Mouse (Mus musculus) midbrain, embryonic 12.5 days (tissue): ENCODE measurements around the gene Nhs. TPM values are rescaled to one million over a fixed set of nuclear protein-coding genes. Genes with fewer than 3 reads are reported as not detected.
A peak's percentile ranks its signal among the peaks of the same experiment; 100 is the strongest.

Experiments
- ATAC-seq: fragments of 200-750 bp; cut with Nextera tagmentation; 2 replicates; pipeline ENCODE4 v1.8.0; 2017; ENCODE audit warnings: low read depth, moderate TSS enrichment, moderate library complexity; ENCODE audit not compliant: low FRiP score
- H3K27ac ChIP-seq: fragments of 300-500 bp; sonication (generic); replicated peaks from 2 replicates; pipeline ENCODE4 v1.5.1; 2016; ENCODE audit warnings: mild to moderate bottlenecking
- H3K27me3 ChIP-seq: fragments of 300-500 bp; sonication (generic); 2 replicates; pipeline ENCODE4 v1.6.1; 2016; ENCODE audit warnings: mild to moderate bottlenecking
- H3K36me3 ChIP-seq: fragments of 300-500 bp; sonication (generic); 2 replicates; pipeline ENCODE4 v1.6.1; 2016
- H3K4me1 ChIP-seq: fragments of 300-500 bp; sonication (generic); 2 replicates; pipeline ENCODE4 v1.6.1; 2016
- H3K4me2 ChIP-seq: fragments of 300-500 bp; sonication (generic); replicated peaks from 2 replicates; pipeline ENCODE4 v1.6.1; 2016; ENCODE audit warnings: mild to moderate bottlenecking, moderate library complexity
- H3K4me3 ChIP-seq: fragments of 300-500 bp; sonication (generic); 2 replicates; pipeline ENCODE4 v1.5.1; 2016; ENCODE audit warnings: mild to moderate bottlenecking
- H3K9ac ChIP-seq: fragments of 300-500 bp; sonication (generic); replicated peaks from 2 replicates; pipeline ENCODE4 v1.6.1; 2016; ENCODE audit warnings: mild to moderate bottlenecking, moderate library complexity
- H3K9me3 ChIP-seq: fragments of 300-500 bp; sonication (generic); 2 replicates; pipeline ENCODE4 v1.6.1; 2016; ENCODE audit warnings: mild to moderate bottlenecking
- WGBS: fragments of 180-500 bp; shearing (Covaris S2); methylation state at CpG from one replicate; pipeline ENCODE4 v1.1.7; 2016; 5-methylcytosine and 5-hydroxymethylcytosine counted together
- polyA plus RNA-seq: library from polyadenylated mRNA; unstranded; fragments of >200 nt; fragmentation: Nextera tagmentation; extraction: Ambion mirVana; gene quantifications from 2 replicates; pipeline ENCODE4 v1.2.1, GENCODE M21; 2016

The Nhs gene
- polyA plus RNA-seq, 1 experiment from 2014 or later, result 4.9 TPM

- no peaks in the 10 kb centered on the region for H3K4me1 ChIP-seq
- no peak overlapping the region for H3K4me3 ChIP-seq
- ATAC-seq, result no peak
- no peak overlapping the region for H3K9ac ChIP-seq
- no peaks in the 10 kb centered on the region for H3K36me3 ChIP-seq
- no peaks in the 10 kb centered on the region for H3K9me3 ChIP-seq
- H3K27me3 ChIP-seq, result peaks cover 50% of the 10 kb centered on the region
- H3K4me2 ChIP-seq, result no peak overlapping the region
- H3K27ac ChIP-seq, result no peak overlapping the region
- WGBS, result 78% methylated on average over 3 of the region's 3 CpGs
Observed at GRCm38 (mm10) chrX:161971961-161972502, 187.5 kb downstream of the Nhs start.

GRCm38 (mm10) chrX:161971131-161971530 is 188.4 kb downstream of the Nhs start:
- Histone ChIP-seq H3K4me2 (no peak overlapping the region), H3K4me3 (no peak overlapping the region), H3K36me3 (no peaks in the 10 kb centered on the region), H3K9me3 (no peaks in the 10 kb centered on the region), H3K27ac (no peak overlapping the region), H3K4me1 (no peaks in the 10 kb centered on the region), H3K27me3 (peaks cover 43% of the 10 kb centered on the region), H3K9ac (no peak overlapping the region)
- 90% methylated on average over 1 of the region's 1 CpGs for WGBS
- ATAC-seq, result no peak

- Histone ChIP-seq H3K36me3 (no peaks in the 10 kb centered on the region), H3K27me3 (peaks cover 29% of the 10 kb centered on the region; the same call in 1 of the 2 replicates), H3K4me3 (no peak overlapping the region), H3K9ac (no peak overlapping the region), H3K4me1 (no peaks in the 10 kb centered on the region), H3K9me3 (no peaks in the 10 kb centered on the region), H3K27ac (no peak overlapping the region), H3K4me2 (no peak overlapping the region)
- ATAC-seq, result no peak
- 40% methylated on average over 4 of the region's 4 CpGs for WGBS
Observed at GRCm38 (mm10) chrX:161967692-161968091, 191.8 kb downstream of the Nhs start.

- no peak overlapping the region for H3K9ac ChIP-seq
Observed at GRCm38 (mm10) chrX:161963372-161963771, 196.2 kb downstream of the Nhs start.

GRCm38 (mm10) chrX:161962855-161963254 is 196.7 kb downstream of the Nhs start:
- no peaks in the 10 kb centered on the region for H3K36me3 ChIP-seq
- no peaks in the 10 kb centered on the region for H3K9me3 ChIP-seq
- no peak overlapping the region for H3K4me2 ChIP-seq
- H3K4me3 ChIP-seq, result no peak overlapping the region
- no peak overlapping the region for H3K27ac ChIP-seq
- no peak overlapping the region for H3K9ac ChIP-seq
- 82% methylated on average over 1 of the region's 1 CpGs for WGBS
- ATAC-seq, result no peak
- H3K4me1 ChIP-seq, result 0 out of 2 replicates have a peak, but pooled peaks cover 3% of the 10 kb centered on the region
- peaks cover 29% of the 10 kb centered on the region for H3K27me3 ChIP-seq

More at GRCm38 (mm10) chrX:161963372-161963771, 196.2 kb downstream of the Nhs start:
- 0 out of 2 replicates have a peak, but pooled peaks cover 3% of the 10 kb centered on the region for H3K4me1 ChIP-seq
- no peak overlapping the region for H3K4me2 ChIP-seq
- H3K27ac ChIP-seq, result no peak overlapping the region
- no peak for ATAC-seq
- no peaks in the 10 kb centered on the region for H3K36me3 ChIP-seq
- H3K27me3 ChIP-seq, result peaks cover 29% of the 10 kb centered on the region
- H3K9me3 ChIP-seq, result no peaks in the 10 kb centered on the region
- no peak overlapping the region for H3K4me3 ChIP-seq

- Histone ChIP-seq H3K9me3 (no peaks in the 10 kb centered on the region), H3K4me1 (0 out of 2 replicates have a peak, but pooled peaks cover 3% of the 10 kb centered on the region), H3K9ac (no peak overlapping the region), H3K27me3 (peaks cover 23% of the 10 kb centered on the region), H3K4me2 (no peak overlapping the region), H3K36me3 (no peaks in the 10 kb centered on the region), H3K27ac (no peak overlapping the region), H3K4me3 (no peak overlapping the region)
- WGBS, result 67% methylated on average over 6 of the region's 6 CpGs
- no peak for ATAC-seq
Observed at GRCm38 (mm10) chrX:161961756-161962155, 197.8 kb downstream of the Nhs start.

- no peak overlapping the region for H3K9ac ChIP-seq
- ATAC-seq, result no peak
- no peak overlapping the region for H3K4me2 ChIP-seq
- no peak overlapping the region for H3K27ac ChIP-seq
- WGBS, result 50% methylated on average over 4 of the region's 4 CpGs
- peaks cover 29% of the 10 kb centered on the region for H3K27me3 ChIP-seq
- 0 out of 2 replicates have a peak, but pooled peaks cover 3% of the 10 kb centered on the region for H3K4me1 ChIP-seq
- H3K9me3 ChIP-seq, result no peaks in the 10 kb centered on the region
- no peak overlapping the region for H3K4me3 ChIP-seq
- H3K36me3 ChIP-seq, result no peaks in the 10 kb centered on the region
Observed at GRCm38 (mm10) chrX:161961176-161961575, 198.4 kb downstream of the Nhs start.

GRCm38 (mm10) chrX:161952356-161952755 is 207.2 kb downstream of the Nhs start:
- H3K9me3 ChIP-seq, result no peaks in the 10 kb centered on the region
- no peak overlapping the region for H3K4me3 ChIP-seq
- no peak overlapping the region for H3K27ac ChIP-seq
- no peak for ATAC-seq
- H3K9ac ChIP-seq, result no peak overlapping the region
- no peaks in the 10 kb centered on the region for H3K36me3 ChIP-seq
- no peaks in the 10 kb centered on the region for H3K4me1 ChIP-seq
- no peak overlapping the region for H3K4me2 ChIP-seq
- peaks cover 20% of the 10 kb centered on the region; the same call in 1 of the 2 replicates for H3K27me3 ChIP-seq

- Histone ChIP-seq H3K27ac (no peak overlapping the region), H3K9me3 (no peaks in the 10 kb centered on the region), H3K36me3 (no peaks in the 10 kb centered on the region), H3K27me3 (peaks cover 29% of the 10 kb centered on the region), H3K4me3 (no peak overlapping the region), H3K9ac (no peak overlapping the region), H3K4me1 (no peaks in the 10 kb centered on the region), H3K4me2 (no peak overlapping the region)
- no peak for ATAC-seq
- WGBS, result 61% methylated on average over 4 of the region's 4 CpGs
Observed at GRCm38 (mm10) chrX:161943098-161943680, 216.3 kb downstream of the Nhs start.

GRCm38 (mm10) chrX:161940696-161941095 is 218.8 kb downstream of the Nhs start:
- WGBS, result 79% methylated on average over 2 of the region's 2 CpGs

GRCm38 (mm10) chrX:161926683-161927053 is 232.9 kb downstream of the Nhs start:
- Histone ChIP-seq H3K36me3 (no peaks in the 10 kb centered on the region), H3K27ac (peak overlapping the region; percentile 76), H3K4me2 (peak overlapping the region; percentile 45), H3K9me3 (no peaks in the 10 kb centered on the region), H3K9ac (no peak overlapping the region), H3K4me3 (no peak overlapping the region), H3K27me3 (peaks cover 63% of the 10 kb centered on the region), H3K4me1 (peaks cover 6% of the 10 kb centered on the region; the same call in 1 of the 2 replicates)
- ATAC-seq, result peak; percentile 28; the same call in 1 of the 2 replicates

More at GRCm38 (mm10) chrX:161940696-161941095, 218.8 kb downstream of the Nhs start:
- Histone ChIP-seq H3K27me3 (peaks cover 39% of the 10 kb centered on the region), H3K9me3 (no peaks in the 10 kb centered on the region), H3K4me1 (no peaks in the 10 kb centered on the region), H3K27ac (no peak overlapping the region), H3K4me2 (no peak overlapping the region), H3K9ac (no peak overlapping the region), H3K4me3 (no peak overlapping the region), H3K36me3 (no peaks in the 10 kb centered on the region)
- ATAC-seq, result no peak

- Histone ChIP-seq H3K27me3 (peaks cover 65% of the 10 kb centered on the region), H3K27ac (peak overlapping the region; percentile 76), H3K4me3 (peak overlapping the region; percentile 33), H3K4me1 (peaks cover 6% of the 10 kb centered on the region; the same call in 1 of the 2 replicates), H3K9me3 (no peaks in the 10 kb centered on the region), H3K4me2 (peak overlapping the region; percentile 45), H3K9ac (peak overlapping the region; percentile 37; the same call in 1 of the 2 replicates), H3K36me3 (no peaks in the 10 kb centered on the region)
- 24% methylated on average over 6 of the region's 6 CpGs for WGBS
- peak; percentile 97 for ATAC-seq
Observed at GRCm38 (mm10) chrX:161925973-161926682, 233.4 kb downstream of the Nhs start.
